Mouse (Mus musculus) lung, embryonic 16.5 days (tissue): ENCODE data around the gene Eif5b. TPM values are rescaled to one million over a fixed set of nuclear protein-coding genes. Genes with fewer than 3 reads are reported as not detected.

Source experiments
- ATAC-seq: fragments of 200-750 bp; cut with Nextera tagmentation; 2 replicates; pipeline ENCODE4 v1.8.0; 2017; ENCODE audit warnings: low read depth, mild to moderate bottlenecking, moderate library complexity
- H3K27ac ChIP-seq: fragments of 300-500 bp; sonication (generic); 2 replicates; pipeline ENCODE4 v1.5.1; 2014; ENCODE audit warnings: mild to moderate bottlenecking, control low read depth, low read length
- H3K27me3 ChIP-seq: fragments of 300-500 bp; sonication (generic); 2 replicates; pipeline ENCODE4 v1.6.1; 2014; ENCODE audit warnings: low read depth, low read length, mixed read lengths; ENCODE audit not compliant: control insufficient read depth, insufficient read depth
- H3K36me3 ChIP-seq: fragments of 300-500 bp; sonication (generic); 2 replicates; pipeline ENCODE4 v1.6.1; 2014; ENCODE audit warnings: low read length; ENCODE audit not compliant: control insufficient read depth, insufficient read depth
- H3K4me1 ChIP-seq: fragments of 300-500 bp; sonication (generic); replicated peaks from 2 replicates; pipeline ENCODE4 v1.6.1; 2014; ENCODE audit warnings: low read length, mixed read lengths; ENCODE audit not compliant: control insufficient read depth, insufficient read depth
- H3K4me2 ChIP-seq: fragments of 300-500 bp; sonication (generic); 2 replicates; pipeline ENCODE4 v1.6.1; 2014; ENCODE audit warnings: low read depth, low read length, control low read depth
- H3K4me3 ChIP-seq: fragments of 300-500 bp; sonication (generic); 2 replicates; pipeline ENCODE4 v1.5.1; 2014; ENCODE audit warnings: mild to moderate bottlenecking, low read length, control low read depth
- H3K9ac ChIP-seq: fragments of 300-500 bp; sonication (generic); 2 replicates; pipeline ENCODE4 v1.6.1; 2014; ENCODE audit warnings: low read length, control low read depth
- H3K9me3 ChIP-seq: fragments of 300-500 bp; sonication (generic); 2 replicates; pipeline ENCODE4 v1.6.1; 2016; ENCODE audit warnings: low read length; ENCODE audit not compliant: control insufficient read depth
- WGBS: fragments of 180-500 bp; shearing (Covaris S2); extraction: QIAGEN DNeasy Blood & Tissue Kit; methylation state at CpG from one replicate; pipeline ENCODE4 v1.1.7; 2014; 5-methylcytosine and 5-hydroxymethylcytosine counted together
- polyA plus RNA-seq: library from polyadenylated mRNA; unstranded; fragments of >200 nt; fragmentation: Nextera tagmentation; extraction: Ambion mirVana; gene quantifications from 2 replicates; pipeline ENCODE4 v1.2.1, GENCODE M21; 2015

Eif5b gene
- polyA plus RNA-seq, 1 experiment from 2014 or later, result 21.7 TPM

DNA sequence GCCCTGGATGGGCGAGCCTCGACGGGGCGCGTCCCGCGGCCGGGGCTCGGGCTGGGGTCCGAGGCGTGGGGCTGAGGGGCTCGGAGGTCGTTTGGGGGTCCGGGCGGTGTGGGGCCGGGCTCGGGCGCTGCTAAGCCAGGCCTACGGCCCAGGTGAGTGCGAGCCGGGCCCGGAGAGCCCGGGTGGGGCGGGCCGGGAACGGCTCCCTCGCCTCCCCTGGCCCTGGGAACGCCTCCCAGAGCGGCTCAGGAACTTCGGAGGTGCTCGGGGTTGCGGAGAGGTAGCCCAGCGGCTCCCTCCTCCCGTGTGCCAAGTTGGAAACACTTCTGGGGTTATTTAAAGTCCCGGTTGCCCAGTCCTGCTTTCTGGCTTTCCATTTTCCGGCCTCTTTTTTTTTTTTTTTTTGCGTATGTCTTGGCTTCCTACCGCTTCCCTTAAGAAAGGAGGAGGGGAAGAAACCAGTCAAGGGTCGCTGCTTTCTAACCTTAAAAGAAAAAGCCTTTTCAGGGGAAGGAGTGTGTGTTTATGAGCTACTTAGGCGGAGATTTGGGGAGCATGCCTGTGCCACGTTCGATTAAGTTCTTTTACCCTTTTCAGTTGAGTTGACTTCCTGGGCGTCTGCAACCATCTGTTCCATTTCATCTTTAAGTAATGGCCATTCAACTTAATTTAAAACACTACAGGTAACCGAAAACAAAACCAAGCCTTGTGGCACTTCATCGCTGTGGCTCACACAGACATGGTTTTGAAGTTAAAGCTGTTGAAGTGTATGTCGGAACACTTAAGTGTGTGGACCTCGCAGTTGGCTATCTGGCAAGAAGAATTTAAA lies 775 bp downstream of the Eif5b start:
- Histone ChIP-seq H3K9me3 (no peaks in the 10 kb centered on the region), H3K4me1 (peaks cover 16% of the 10 kb centered on the region), H3K36me3 (peaks cover 19% of the 10 kb centered on the region), H3K4me2 (peak overlapping the region; percentile 76), H3K9ac (peak overlapping the region; percentile 93), H3K27me3 (no peaks in the 10 kb centered on the region), H3K27ac (peak overlapping the region; percentile 92), H3K4me3 (peak overlapping the region; percentile 96)
- 4% methylated on average over 18 of the region's 47 CpGs for WGBS
- ATAC-seq, result peak; percentile 22

DNA sequence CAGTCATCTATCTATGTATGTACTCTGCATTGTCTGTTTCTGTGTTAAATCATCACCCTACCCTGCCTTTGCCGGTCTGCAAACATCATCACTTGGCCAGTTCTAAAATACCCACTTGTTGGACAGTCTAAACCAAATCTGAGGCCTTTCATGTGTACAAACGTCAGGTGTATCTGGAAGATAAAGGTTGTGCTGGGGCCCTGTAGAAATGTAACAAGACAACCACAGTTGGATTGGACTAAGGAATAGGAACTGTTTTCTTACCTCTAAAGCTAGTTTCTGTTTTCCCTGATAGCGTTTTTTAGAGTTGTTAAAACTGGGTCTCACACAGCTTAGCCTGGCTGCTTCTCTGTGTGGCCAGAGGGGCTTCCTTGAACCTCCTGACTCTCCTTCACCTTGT lies 1.7 kb downstream of the Eif5b start:
- Histone ChIP-seq H3K27me3 (no peaks in the 10 kb centered on the region), H3K9ac (no peak overlapping the region), H3K9me3 (no peaks in the 10 kb centered on the region), H3K36me3 (peaks cover 10% of the 10 kb centered on the region), H3K4me1 (peaks cover 16% of the 10 kb centered on the region), H3K4me3 (no peak overlapping the region; the same call in 1 of the 2 replicates), H3K4me2 (peak overlapping the region; percentile 76), H3K27ac (no peak overlapping the region)
- no peak for ATAC-seq
- 71% methylated on average over 3 of the region's 3 CpGs for WGBS

DNA sequence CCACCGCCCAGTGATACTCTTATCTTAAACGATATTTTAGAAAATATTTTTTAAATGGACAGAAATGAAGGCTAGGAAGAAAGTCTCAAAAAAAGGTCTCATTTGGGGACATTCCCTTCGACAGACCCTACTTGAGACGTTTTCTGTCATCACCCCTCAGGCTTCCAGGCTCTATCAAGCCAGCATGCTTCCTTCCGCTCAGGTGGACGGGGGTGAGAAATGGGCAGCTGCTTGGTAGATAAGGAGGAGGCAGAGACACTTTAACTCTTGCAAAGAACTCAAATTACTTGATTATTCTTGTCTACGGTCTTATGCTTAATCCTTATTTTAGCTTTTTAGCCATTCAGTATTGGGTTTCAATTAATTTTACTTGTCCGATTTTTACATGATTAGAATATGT lies 3.0 kb downstream of the Eif5b start:
- Histone ChIP-seq H3K27ac (no peak overlapping the region), H3K36me3 (no peaks in the 10 kb centered on the region), H3K4me1 (peaks cover 16% of the 10 kb centered on the region), H3K4me3 (no peak overlapping the region), H3K27me3 (no peaks in the 10 kb centered on the region), H3K9me3 (no peaks in the 10 kb centered on the region), H3K4me2 (no peak overlapping the region), H3K9ac (no peak overlapping the region)
- ATAC-seq, result no peak
- 86% methylated on average over 8 of the region's 8 CpGs for WGBS

GRCm38 (mm10) chr1:38001956-38002355 lies 4.1 kb downstream of the Eif5b start:
- Histone ChIP-seq H3K9me3 (no peaks in the 10 kb centered on the region), H3K4me1 (peaks cover 11% of the 10 kb centered on the region), H3K9ac (no peak overlapping the region), H3K4me2 (no peak overlapping the region), H3K27ac (no peak overlapping the region), H3K36me3 (no peaks in the 10 kb centered on the region), H3K27me3 (no peaks in the 10 kb centered on the region), H3K4me3 (no peak overlapping the region)
- no peak for ATAC-seq
- 93% methylated on average over 9 of the region's 9 CpGs for WGBS

DNA sequence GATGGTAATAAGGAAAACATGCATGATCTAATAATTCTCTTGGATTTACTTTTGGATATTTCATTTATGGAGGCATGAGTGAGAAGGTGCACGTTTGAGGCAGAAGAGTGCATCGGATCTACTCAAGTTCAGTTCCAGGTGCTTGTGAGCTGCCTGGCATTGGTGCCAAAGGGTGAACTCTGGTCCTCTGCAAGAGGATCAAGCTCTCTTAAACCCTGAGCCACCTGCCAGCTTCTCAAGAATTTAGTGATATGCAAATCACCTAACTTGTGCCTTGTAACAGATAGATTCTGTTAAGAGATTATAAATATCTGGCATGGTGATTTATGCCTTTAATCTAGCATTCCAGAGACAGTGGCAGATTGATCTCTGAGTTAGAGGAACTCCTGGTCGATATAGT lies 5.2 kb downstream of the Eif5b start:
- no peaks in the 10 kb centered on the region for H3K36me3 ChIP-seq
- H3K4me3 ChIP-seq, result no peak overlapping the region
- WGBS, result 78% methylated on average over 3 of the region's 3 CpGs
- no peaks in the 10 kb centered on the region for H3K27me3 ChIP-seq
- no peak overlapping the region for H3K27ac ChIP-seq
- no peak overlapping the region for H3K9ac ChIP-seq
- no peaks in the 10 kb centered on the region for H3K9me3 ChIP-seq
- ATAC-seq, result no peak
- H3K4me2 ChIP-seq, result no peak overlapping the region
- H3K4me1 ChIP-seq, result peaks cover 11% of the 10 kb centered on the region

- no peaks in the 10 kb centered on the region for H3K27me3 ChIP-seq
- H3K4me3 ChIP-seq, result no peak overlapping the region
- 62% methylated on average over 3 of the region's 3 CpGs for WGBS
- H3K27ac ChIP-seq, result no peak overlapping the region
- ATAC-seq, result no peak
- H3K9ac ChIP-seq, result no peak overlapping the region
- H3K4me1 ChIP-seq, result no peaks in the 10 kb centered on the region
- no peaks in the 10 kb centered on the region for H3K36me3 ChIP-seq
- H3K9me3 ChIP-seq, result no peaks in the 10 kb centered on the region
- no peak overlapping the region for H3K4me2 ChIP-seq
Measured at GRCm38 (mm10) chr1:38006741-38007140, 8.9 kb downstream of the Eif5b start.

- WGBS, result 83% methylated on average over 6 of the region's 6 CpGs
Measured at GRCm38 (mm10) chr1:38011647-38012046, 13.8 kb downstream of the Eif5b start.

DNA sequence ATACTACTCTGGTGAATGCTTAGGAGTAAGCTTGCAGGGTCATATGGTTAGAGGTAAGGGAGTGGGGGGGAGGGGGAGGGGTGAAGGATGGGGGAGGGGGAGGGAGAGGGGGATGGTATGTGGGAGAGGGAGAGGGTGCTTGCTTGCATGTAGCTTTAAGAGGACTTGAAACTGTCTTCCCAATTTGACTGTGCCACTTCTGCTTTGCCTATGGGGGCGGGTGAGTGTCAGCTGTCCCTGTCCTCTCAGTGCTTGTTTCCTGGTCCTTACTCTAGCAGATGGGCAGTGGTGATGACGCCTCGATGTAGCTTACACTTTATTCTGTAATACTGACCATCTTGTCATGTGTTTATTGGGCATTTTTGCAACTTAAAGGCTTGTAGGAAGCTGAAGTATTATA lies 14.3 kb downstream of the Eif5b start:
- 82% methylated on average over 3 of the region's 3 CpGs for WGBS
- H3K4me3 ChIP-seq, result no peak overlapping the region
- no peaks in the 10 kb centered on the region for H3K4me1 ChIP-seq
- H3K9ac ChIP-seq, result no peak overlapping the region
- H3K27ac ChIP-seq, result no peak overlapping the region
- H3K9me3 ChIP-seq, result no peaks in the 10 kb centered on the region
- ATAC-seq, result no peak
- H3K27me3 ChIP-seq, result no peaks in the 10 kb centered on the region
- H3K36me3 ChIP-seq, result no peaks in the 10 kb centered on the region
- H3K4me2 ChIP-seq, result no peak overlapping the region

More at GRCm38 (mm10) chr1:38011647-38012046, 13.8 kb downstream of the Eif5b start:
- ATAC-seq, result peak; percentile 31; the same call in 1 of the 2 replicates
- no peak overlapping the region for H3K4me3 ChIP-seq
- no peaks in the 10 kb centered on the region for H3K9me3 ChIP-seq
- H3K4me2 ChIP-seq, result no peak overlapping the region
- H3K36me3 ChIP-seq, result no peaks in the 10 kb centered on the region
- no peaks in the 10 kb centered on the region for H3K27me3 ChIP-seq
- H3K4me1 ChIP-seq, result no peaks in the 10 kb centered on the region
- no peak overlapping the region for H3K9ac ChIP-seq
- H3K27ac ChIP-seq, result no peak overlapping the region

- Histone ChIP-seq H3K9me3 (no peaks in the 10 kb centered on the region), H3K27ac (no peak overlapping the region), H3K4me1 (no peaks in the 10 kb centered on the region), H3K9ac (no peak overlapping the region), H3K4me2 (no peak overlapping the region), H3K4me3 (no peak overlapping the region), H3K36me3 (no peaks in the 10 kb centered on the region), H3K27me3 (no peaks in the 10 kb centered on the region)
- ATAC-seq, result no peak
Measured at GRCm38 (mm10) chr1:38012509-38012908, 14.7 kb downstream of the Eif5b start.
